Mouse (Mus musculus) limb, embryonic 10.5 days (tissue): ENCODE measurements at regions not wholly inside any gene's neighbourhood (a gene's known extent, or its start where the extent isn't known, plus 50 kb on each side); places are given as distances from the start of the nearest gene placed in this dataset.

Experiments
- DNase-seq: peaks from one replicate; pipeline ENCODE4 v3.0.0-alpha.2; 2017; ENCODE audit warnings: low spot score
- H3K27ac ChIP-seq: fragments of 300-500 bp; sonication (generic); 2 replicates; pipeline ENCODE4 v1.5.1; 2016; ENCODE audit warnings: mild to moderate bottlenecking
- H3K27me3 ChIP-seq: fragments of 300-500 bp; sonication (generic); 2 replicates; pipeline ENCODE4 v1.6.1; 2016; ENCODE audit warnings: low read depth, mild to moderate bottlenecking; ENCODE audit not compliant: poor library complexity, severe bottlenecking
- H3K36me3 ChIP-seq: fragments of 300-500 bp; sonication (generic); 2 replicates; pipeline ENCODE4 v1.6.1; 2016; ENCODE audit warnings: mild to moderate bottlenecking, moderate library complexity
- H3K4me1 ChIP-seq: fragments of 300-500 bp; sonication (generic); 2 replicates; pipeline ENCODE4 v1.6.1; 2016
- H3K4me3 ChIP-seq: fragments of 300-500 bp; sonication (generic); 2 replicates; pipeline ENCODE4 v1.5.1; 2016; ENCODE audit warnings: mild to moderate bottlenecking, moderate library complexity
- H3K9me3 ChIP-seq: fragments of 300-500 bp; sonication (generic); replicated peaks from 2 replicates; pipeline ENCODE4 v1.6.1; 2016; ENCODE audit warnings: mild to moderate bottlenecking
- WGBS: fragments of 180-500 bp; shearing (Covaris S2); methylation state at CpG from one replicate; pipeline ENCODE4 v1.1.7; 2016; 5-methylcytosine and 5-hydroxymethylcytosine counted together

DNA sequence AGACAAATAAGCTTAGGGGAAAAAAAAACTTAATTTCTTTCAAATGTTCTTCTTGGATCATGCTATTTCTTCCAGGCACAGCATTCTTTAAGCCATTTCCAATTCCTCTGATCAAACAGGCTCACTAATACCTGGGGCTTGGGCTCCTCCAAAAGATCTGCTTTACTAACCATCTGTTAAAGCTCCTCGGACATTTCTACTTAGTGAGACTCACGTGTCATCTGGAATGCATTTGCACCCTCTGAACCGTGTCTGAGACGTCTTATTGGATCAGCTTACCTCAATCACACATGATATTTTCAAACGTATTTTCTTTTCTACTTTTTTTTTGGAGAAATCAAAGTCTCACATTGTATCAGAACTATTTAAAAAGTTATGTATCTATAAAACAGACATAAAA lies 132.4 kb downstream of the Npr3 start:
- no peak for DNase-seq
- Histone ChIP-seq H3K4me1 (no peaks in the 10 kb centered on the region), H3K36me3 (no peaks in the 10 kb centered on the region), H3K27ac (no peak overlapping the region), H3K4me3 (no peak overlapping the region), H3K9me3 (no peaks in the 10 kb centered on the region), H3K27me3 (no peaks in the 10 kb centered on the region)
- 18% methylated on average over 5 of the region's 5 CpGs for WGBS

DNA sequence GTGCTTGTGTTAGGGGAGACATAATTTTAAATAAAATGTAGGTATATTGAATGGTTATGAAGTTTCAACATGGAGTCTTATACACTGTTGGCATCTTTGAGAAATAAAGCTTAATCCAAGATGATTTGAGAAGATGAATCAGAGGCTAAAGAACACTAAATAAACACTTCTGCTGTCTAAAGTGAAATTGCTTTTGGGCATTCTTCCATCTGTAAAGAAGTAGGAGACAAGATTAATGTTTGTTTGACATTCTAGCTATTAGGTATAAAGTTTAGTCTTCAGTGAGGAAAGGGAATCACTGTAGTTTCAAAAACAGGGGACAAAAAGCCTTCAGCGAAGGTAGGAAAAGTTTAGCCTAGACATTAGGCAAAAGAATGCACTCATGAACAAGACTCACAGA lies 136.5 kb downstream of the Npr3 start:
- H3K9me3 ChIP-seq: no peaks in the 10 kb centered on the region
- H3K36me3 ChIP-seq: no peaks in the 10 kb centered on the region
- no peak overlapping the region for H3K27ac ChIP-seq
- DNase-seq: no peak
- H3K27me3 ChIP-seq: no peaks in the 10 kb centered on the region
- 85% methylated on average over 1 of the region's 1 CpGs for WGBS
- H3K4me3 ChIP-seq: no peak overlapping the region
- no peaks in the 10 kb centered on the region for H3K4me1 ChIP-seq

DNA sequence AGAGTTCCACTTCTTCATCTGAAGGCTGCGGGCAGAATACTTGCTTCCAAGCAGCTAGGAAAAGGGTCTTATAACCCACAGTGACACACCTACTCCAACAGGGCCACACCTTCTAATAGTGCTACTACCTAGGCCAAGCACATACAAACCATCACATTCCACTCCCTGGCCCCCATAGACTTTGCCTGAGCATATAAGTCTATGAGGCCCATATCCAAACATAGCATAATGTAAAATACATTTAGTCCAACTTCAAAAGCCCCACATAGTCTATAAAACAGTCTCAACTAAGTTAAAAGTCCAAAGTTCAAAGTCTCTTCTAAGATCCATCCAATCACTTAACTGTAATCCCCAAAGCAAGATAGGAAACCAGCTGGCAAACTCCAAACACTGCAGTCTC lies 149.1 kb downstream of the Npr3 start:
- Histone ChIP-seq H3K4me1 (no peaks in the 10 kb centered on the region), H3K27me3 (no peaks in the 10 kb centered on the region), H3K9me3 (no peaks in the 10 kb centered on the region), H3K36me3 (no peaks in the 10 kb centered on the region), H3K27ac (no peak overlapping the region), H3K4me3 (no peak overlapping the region)
- DNase-seq: no peak
- WGBS: 89% methylated on average over 1 of the region's 1 CpGs

DNA sequence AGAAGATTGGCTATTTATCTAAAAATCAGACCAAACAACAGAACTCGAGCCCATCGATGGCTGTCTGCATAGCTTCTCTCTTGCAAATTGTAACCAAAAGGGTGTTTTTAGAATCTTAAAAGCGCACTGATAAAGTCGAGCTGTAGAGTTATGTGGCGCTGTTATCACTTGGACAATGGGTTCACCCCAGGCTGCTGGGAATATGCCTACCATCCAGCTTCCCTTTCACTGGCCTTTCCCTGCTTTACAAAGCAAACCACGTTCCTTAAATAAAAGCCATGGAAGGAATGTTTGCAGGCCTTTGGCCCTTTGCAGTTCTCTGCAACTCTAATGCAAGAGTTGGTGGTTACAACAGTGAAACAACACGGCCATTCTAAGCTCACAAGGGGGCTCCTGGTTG lies 150.3 kb downstream of the Npr3 start:
- Histone ChIP-seq H3K27me3 (no peaks in the 10 kb centered on the region), H3K4me3 (no peak overlapping the region), H3K4me1 (no peaks in the 10 kb centered on the region), H3K9me3 (no peaks in the 10 kb centered on the region), H3K36me3 (no peaks in the 10 kb centered on the region), H3K27ac (no peak overlapping the region)
- no peak for DNase-seq
- WGBS: 87% methylated on average over 7 of the region's 7 CpGs

DNA sequence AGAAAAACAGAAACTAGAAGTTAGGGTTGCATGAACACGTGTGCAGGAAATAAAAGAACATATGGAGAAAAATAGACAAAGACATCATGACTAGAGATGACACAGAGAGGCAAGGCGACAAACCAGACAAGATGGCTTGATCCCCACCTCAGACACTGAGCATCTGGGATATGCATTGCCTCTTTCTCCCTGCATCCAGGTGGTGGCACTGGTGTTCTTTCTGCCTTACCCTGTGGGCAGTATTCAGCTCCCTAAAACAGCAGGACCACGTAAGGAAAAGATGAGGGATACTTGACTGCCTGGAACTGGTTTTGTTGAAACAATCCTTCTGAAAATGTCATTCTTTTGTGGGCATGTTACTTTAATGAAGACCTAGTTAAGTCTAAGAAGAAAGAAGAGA lies 153.9 kb downstream of the Npr3 start:
- WGBS: 23% methylated on average over 3 of the region's 3 CpGs
- H3K4me3 ChIP-seq: no peak overlapping the region
- 0 out of 2 replicates have a peak, but pooled peaks cover 5% of the 10 kb centered on the region for H3K27me3 ChIP-seq
- no peak overlapping the region for H3K27ac ChIP-seq
- no peaks in the 10 kb centered on the region for H3K4me1 ChIP-seq
- H3K36me3 ChIP-seq: no peaks in the 10 kb centered on the region
- peak; percentile 33 for DNase-seq
- no peaks in the 10 kb centered on the region for H3K9me3 ChIP-seq

DNA sequence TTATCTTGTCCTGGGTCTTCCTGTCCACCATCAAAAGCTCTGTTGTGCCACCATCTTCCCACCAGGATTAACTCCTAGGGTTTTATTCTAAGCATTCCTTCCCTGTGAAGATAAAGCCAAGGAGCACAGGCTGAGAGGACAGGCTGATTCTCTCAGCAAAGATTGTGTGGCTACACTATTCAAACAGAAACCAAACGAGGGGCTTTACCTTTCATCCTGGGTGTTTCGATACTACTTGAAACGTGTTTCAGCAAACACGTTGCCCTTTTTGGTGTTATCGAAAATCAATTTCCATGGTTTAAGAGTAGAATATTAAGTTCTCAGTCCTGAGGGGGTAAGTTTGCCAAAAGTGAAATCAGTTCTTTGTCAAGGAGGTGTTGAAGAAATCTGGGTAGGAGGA lies 156.2 kb downstream of the Npr3 start:
- 81% methylated on average over 5 of the region's 5 CpGs for WGBS
- DNase-seq: no peak
- H3K4me3 ChIP-seq: no peak overlapping the region
- no peaks in the 10 kb centered on the region for H3K36me3 ChIP-seq
- H3K4me1 ChIP-seq: no peaks in the 10 kb centered on the region
- no peak overlapping the region for H3K27ac ChIP-seq
- no peaks in the 10 kb centered on the region for H3K9me3 ChIP-seq
- peaks cover 5% of the 10 kb centered on the region; the same call in 1 of the 2 replicates for H3K27me3 ChIP-seq

DNA sequence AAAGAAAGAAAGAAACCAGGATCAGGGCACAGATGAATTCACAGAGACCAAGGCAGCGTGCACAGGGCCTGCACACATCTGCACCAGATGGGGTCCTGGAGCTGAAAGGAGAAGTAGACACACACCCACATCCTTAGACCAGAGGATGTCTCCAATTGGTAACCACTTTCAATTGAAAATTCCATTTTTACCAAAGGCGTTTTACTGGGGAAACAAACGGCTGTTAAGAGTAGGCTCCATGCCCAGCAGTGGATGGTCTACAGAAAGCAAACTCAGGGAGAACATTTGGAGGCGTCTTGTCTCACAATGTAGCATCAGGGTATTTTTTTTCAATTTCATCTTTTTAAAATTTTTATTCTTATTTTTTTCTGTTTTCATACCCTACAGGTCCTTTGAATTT lies 157.6 kb downstream of the Npr3 start:
- Histone ChIP-seq H3K36me3 (no peaks in the 10 kb centered on the region), H3K9me3 (no peaks in the 10 kb centered on the region), H3K4me1 (no peaks in the 10 kb centered on the region), H3K27ac (no peak overlapping the region), H3K27me3 (peaks cover 9% of the 10 kb centered on the region; the same call in 1 of the 2 replicates), H3K4me3 (no peak overlapping the region)
- 91% methylated on average over 4 of the region's 4 CpGs for WGBS
- DNase-seq: no peak

DNA sequence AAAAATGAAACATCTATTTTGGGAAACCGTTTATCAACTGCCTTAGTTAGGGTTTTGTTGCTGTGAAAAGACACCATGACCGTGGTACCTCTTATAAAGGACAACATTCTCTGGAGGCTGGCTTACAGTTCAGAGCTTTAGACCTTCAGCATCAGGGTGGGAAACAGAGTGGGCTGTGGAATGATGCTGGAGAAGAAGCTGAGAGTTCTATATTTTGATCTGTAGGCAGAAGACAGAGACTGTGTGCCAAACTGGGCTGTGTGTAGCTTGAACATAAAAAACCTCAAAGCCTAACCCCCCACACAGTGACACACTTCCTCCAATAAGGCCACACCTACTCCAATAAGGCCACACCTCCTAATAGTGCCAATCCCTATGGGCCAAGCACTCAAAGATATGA lies 158.8 kb downstream of the Npr3 start:
- Histone ChIP-seq H3K27ac (no peak overlapping the region), H3K9me3 (no peaks in the 10 kb centered on the region)
- 91% methylated on average over 2 of the region's 2 CpGs for WGBS

DNA sequence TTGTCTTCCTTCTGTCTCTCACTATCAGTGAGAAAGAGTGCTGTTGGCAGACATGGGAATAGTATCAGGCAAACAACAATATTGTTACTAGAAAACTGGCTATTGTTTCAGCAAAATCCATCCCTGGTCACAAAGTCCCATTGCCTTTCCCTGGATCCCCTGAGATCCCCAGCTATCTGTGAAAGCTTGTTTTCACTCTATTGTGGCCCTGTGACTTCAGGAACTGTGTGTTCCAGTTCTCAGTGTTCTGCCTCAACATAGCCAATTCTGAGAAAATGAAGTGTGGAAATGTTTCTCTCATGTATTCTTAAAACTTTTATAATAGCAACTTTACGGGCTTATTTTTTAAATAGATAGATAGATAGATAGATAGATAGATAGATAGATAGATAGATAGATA lies 160.3 kb downstream of the Npr3 start:
- H3K9me3 ChIP-seq: no peaks in the 10 kb centered on the region
- 98% methylated on average over 1 of the region's 1 CpGs for WGBS
- DNase-seq: no peak

More for the DNA sequence above, 158.8 kb downstream of the Npr3 start:
- Histone ChIP-seq H3K4me1 (no peaks in the 10 kb centered on the region), H3K4me3 (no peak overlapping the region), H3K27me3 (peaks cover 15% of the 10 kb centered on the region; the same call in 1 of the 2 replicates), H3K36me3 (no peaks in the 10 kb centered on the region)
- DNase-seq: no peak

DNA sequence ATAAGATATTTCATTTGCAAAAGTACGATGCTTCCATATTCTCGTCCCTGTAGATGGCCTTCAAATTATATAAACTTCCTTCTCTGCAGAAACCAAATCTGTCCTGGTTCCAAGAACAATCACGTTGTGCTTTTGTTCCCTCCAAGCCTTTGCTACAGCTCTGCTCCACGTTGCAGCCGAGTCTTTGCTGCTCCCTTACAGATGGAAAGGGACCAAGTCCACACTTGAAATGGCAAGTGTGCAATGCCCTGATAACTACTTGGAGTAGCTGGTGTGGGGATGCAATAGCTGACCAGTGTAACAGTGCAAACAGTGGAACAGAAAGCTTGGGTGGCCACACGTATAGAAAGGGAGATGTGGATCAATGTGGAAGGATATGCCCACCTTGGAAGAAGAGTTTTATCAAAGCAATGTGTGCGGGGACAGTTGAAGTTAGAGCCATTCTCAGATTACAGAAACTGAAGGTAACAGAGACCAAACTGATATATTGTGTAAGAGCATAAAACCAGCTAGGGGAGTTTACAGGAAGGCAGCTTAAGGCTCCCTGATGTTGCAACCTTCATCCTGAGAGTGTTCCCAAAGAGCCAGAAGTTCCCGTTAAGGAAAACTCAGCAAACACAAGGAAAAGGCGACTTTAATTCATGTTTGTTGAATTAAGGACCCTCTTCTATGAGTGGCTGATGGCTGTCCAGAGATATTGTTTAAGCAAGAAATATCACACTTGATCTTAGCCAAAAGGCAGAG lies 161.3 kb downstream of the Npr3 start:
- no peak for DNase-seq
- no peaks in the 10 kb centered on the region for H3K36me3 ChIP-seq
- no peak overlapping the region for H3K4me3 ChIP-seq
- 89% methylated on average over 9 of the region's 9 CpGs for WGBS
- H3K4me1 ChIP-seq: peaks cover 13% of the 10 kb centered on the region
- no peaks in the 10 kb centered on the region for H3K9me3 ChIP-seq
- H3K27me3 ChIP-seq: peaks cover 25% of the 10 kb centered on the region; the same call in 1 of the 2 replicates
- no peak overlapping the region for H3K27ac ChIP-seq

More for the DNA sequence above, 160.3 kb downstream of the Npr3 start:
- Histone ChIP-seq H3K27ac (no peak overlapping the region), H3K4me3 (no peak overlapping the region), H3K4me1 (peaks cover 7% of the 10 kb centered on the region), H3K36me3 (no peaks in the 10 kb centered on the region), H3K27me3 (peaks cover 19% of the 10 kb centered on the region; the same call in 1 of the 2 replicates)

DNA sequence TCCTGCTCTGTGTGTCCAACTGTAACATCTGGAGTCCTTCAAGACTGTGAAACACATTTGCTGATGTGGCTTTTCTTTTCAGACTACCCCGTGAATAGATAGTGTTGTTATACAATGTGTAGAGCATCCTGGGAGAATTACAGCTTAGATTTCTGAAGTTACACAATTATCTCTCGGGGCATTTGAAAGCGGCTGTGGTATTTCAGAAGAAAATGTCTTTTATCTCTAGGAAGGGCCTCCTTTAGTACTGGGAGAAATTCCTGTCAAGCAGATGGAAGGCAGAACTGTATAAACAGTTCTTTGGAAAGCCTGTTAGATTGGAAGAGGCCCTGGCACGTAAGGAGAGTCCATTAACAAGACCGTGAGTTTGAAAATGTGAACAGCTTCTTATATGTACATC lies 162.2 kb downstream of the Npr3 start:
- Histone ChIP-seq H3K4me3 (no peak overlapping the region), H3K27me3 (peaks cover 29% of the 10 kb centered on the region), H3K4me1 (peaks cover 13% of the 10 kb centered on the region), H3K9me3 (no peaks in the 10 kb centered on the region), H3K36me3 (no peaks in the 10 kb centered on the region), H3K27ac (no peak overlapping the region)
- WGBS: 43% methylated on average over 5 of the region's 5 CpGs
- no peak for DNase-seq

DNA sequence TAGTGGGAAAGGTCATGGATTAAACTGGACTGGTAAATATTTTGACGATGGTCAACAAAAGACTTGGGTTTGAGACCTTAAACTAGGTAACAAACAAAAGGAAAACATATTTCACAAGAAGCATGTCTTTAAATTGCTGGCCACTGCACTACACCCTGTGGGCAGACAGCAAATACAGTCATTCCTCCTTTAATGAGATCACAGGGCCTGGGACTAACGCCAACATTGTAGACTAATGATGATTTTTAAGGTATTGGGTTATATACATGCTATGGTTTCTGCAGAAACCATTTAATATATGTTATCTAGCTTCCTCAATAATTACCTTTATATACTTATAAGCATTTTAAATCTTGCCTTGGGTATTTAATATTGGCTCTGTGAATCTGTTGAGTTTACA lies 162.8 kb downstream of the Npr3 start:
- no peak overlapping the region for H3K27ac ChIP-seq
- no peaks in the 10 kb centered on the region for H3K9me3 ChIP-seq
- 87% methylated on average over 2 of the region's 2 CpGs for WGBS
- H3K36me3 ChIP-seq: no peaks in the 10 kb centered on the region
- no peak for DNase-seq
- peaks cover 33% of the 10 kb centered on the region for H3K27me3 ChIP-seq
- H3K4me1 ChIP-seq: peaks cover 13% of the 10 kb centered on the region
- no peak overlapping the region for H3K4me3 ChIP-seq

DNA sequence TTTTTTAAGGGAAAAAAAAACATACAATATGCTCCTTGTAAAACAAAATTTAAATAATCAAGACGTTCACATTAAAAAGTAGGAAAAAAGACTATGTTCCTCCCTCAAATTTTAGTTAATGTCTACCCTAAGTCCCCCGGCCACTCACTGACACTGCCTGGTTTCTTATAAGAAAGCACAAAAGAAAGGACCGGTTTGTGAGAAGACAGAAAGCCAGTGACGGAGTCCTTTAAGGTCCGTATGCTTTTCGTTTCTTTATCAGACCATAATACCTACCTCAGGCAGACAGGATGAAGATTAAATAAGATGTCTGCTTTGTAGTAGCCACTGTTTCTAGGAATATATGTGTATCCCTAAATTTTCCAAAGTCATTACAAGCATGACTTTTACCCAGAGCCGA lies 164.3 kb downstream of the Npr3 start:
- DNase-seq: no peak
- H3K9me3 ChIP-seq: no peaks in the 10 kb centered on the region
- peaks cover 13% of the 10 kb centered on the region for H3K4me1 ChIP-seq
- WGBS: 67% methylated on average over 7 of the region's 7 CpGs
- no peak overlapping the region for H3K27ac ChIP-seq
- H3K36me3 ChIP-seq: no peaks in the 10 kb centered on the region
- H3K4me3 ChIP-seq: no peak overlapping the region
- H3K27me3 ChIP-seq: peaks cover 39% of the 10 kb centered on the region

DNA sequence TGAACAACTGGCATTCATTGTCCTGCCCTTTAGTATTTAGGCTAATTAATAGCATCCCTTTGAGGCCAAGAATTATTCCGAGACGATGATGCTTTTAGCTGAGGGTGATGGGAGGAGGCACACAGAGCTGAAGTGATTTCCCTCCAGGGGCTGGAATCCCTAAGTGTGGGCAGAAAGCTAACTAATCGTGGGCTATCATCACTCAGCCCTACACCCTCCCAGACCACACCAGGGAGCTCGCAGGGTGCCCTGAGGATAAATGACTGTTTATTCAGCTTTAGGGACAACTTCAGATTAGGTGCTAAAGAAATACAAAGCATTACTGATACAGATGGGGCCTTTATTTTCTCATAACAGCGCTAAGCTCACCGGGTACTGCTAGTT lies 164.7 kb downstream of the Npr3 start:
- Histone ChIP-seq H3K27me3 (peaks cover 39% of the 10 kb centered on the region), H3K4me3 (peak overlapping the region; percentile 30), H3K9me3 (no peaks in the 10 kb centered on the region), H3K27ac (no peak overlapping the region), H3K36me3 (no peaks in the 10 kb centered on the region), H3K4me1 (peaks cover 13% of the 10 kb centered on the region)
- WGBS: 20% methylated on average over 6 of the region's 6 CpGs
- DNase-seq: peak; percentile 37
